Mouse (Mus musculus) intestine, postnatal 0 days (tissue): ENCODE data around the gene Nob1. TPM values are rescaled to one million over a fixed set of nuclear protein-coding genes. Genes with fewer than 3 reads are reported as not detected.
A peak's percentile ranks its signal among the peaks of the same experiment; 100 is the strongest.

Source experiments
- ATAC-seq: fragments of 200-750 bp; cut with Nextera tagmentation; 2 replicates; pipeline ENCODE4 v1.8.0; 2017; ENCODE audit warnings: mild to moderate bottlenecking, moderate TSS enrichment, moderate library complexity
- H3K27ac ChIP-seq: fragments of 300-500 bp; sonication (generic); 2 replicates; pipeline ENCODE4 v1.5.1; 2014; ENCODE audit warnings: mild to moderate bottlenecking, low read depth, low read length, moderate library complexity
- H3K27me3 ChIP-seq: fragments of 300-500 bp; sonication (generic); replicated peaks from 2 replicates; pipeline ENCODE4 v1.6.1; 2014; ENCODE audit warnings: low read length, mixed read lengths; ENCODE audit not compliant: control insufficient read depth, insufficient read depth
- H3K36me3 ChIP-seq: fragments of 300-500 bp; sonication (generic); 2 replicates; pipeline ENCODE4 v1.6.1; 2014; ENCODE audit warnings: mild to moderate bottlenecking, moderate library complexity; ENCODE audit not compliant: control insufficient read depth, insufficient read depth
- H3K4me1 ChIP-seq: fragments of 300-500 bp; sonication (generic); replicated peaks from 2 replicates; pipeline ENCODE4 v1.6.1; 2014; ENCODE audit warnings: antibody characterized with exemption, low read length, mixed read lengths; ENCODE audit not compliant: control insufficient read depth, insufficient read depth
- H3K4me2 ChIP-seq: fragments of 300-500 bp; sonication (generic); replicated peaks from 2 replicates; pipeline ENCODE4 v1.6.1; 2014; ENCODE audit warnings: low read depth, mild to moderate bottlenecking, moderate library complexity
- H3K4me3 ChIP-seq: fragments of 300-500 bp; sonication (generic); 2 replicates; pipeline ENCODE4 v1.5.1; 2014; ENCODE audit warnings: low read depth, low read length
- H3K9ac ChIP-seq: fragments of 300-500 bp; sonication (generic); 2 replicates; pipeline ENCODE4 v1.6.1; 2014; ENCODE audit warnings: mild to moderate bottlenecking, low read depth, low read length
- H3K9me3 ChIP-seq: fragments of 300-500 bp; sonication (generic); 2 replicates; pipeline ENCODE4 v1.6.1; 2016; ENCODE audit warnings: mixed run types; ENCODE audit not compliant: control insufficient read depth
- CTCF ChIP-seq: sonication (generic); IDR thresholded peaks from 2 replicates; pipeline ENCODE4 v1.5.1; 2016; ENCODE audit warnings: low read depth, mild to moderate bottlenecking, control low read depth, antibody characterized with exemption, moderate library complexity
- WGBS: fragments of 180-500 bp; shearing (Covaris S2); extraction: QIAGEN DNeasy Blood & Tissue Kit; methylation state at CpG from one replicate; pipeline ENCODE4 v1.1.7; 2014; 5-methylcytosine and 5-hydroxymethylcytosine counted together
- polyA plus RNA-seq: library from polyadenylated mRNA; unstranded; fragments of >200 nt; fragmentation: Nextera tagmentation; extraction: Ambion mirVana; gene quantifications from 2 replicates; pipeline ENCODE4 v1.2.1, GENCODE M21; 2015

Gene Nob1
- polyA plus RNA-seq, result 22.3 and 24.6 TPM in 2 replicates

GRCm38 (mm10) chr8:107424597-107425229 lies at the start of gene Nob1:
Gene Nob1 (minus strand): TSS chr8:107425051.
- H3K36me3 ChIP-seq, result peaks cover 22% of the 10 kb centered on the region
- peak within 1 kb of the TSS; percentile 51 for H3K27ac ChIP-seq
- H3K4me2 ChIP-seq, result peak within 1 kb of the TSS; percentile 83
- WGBS, result under 1% methylated on average over 50 of the region's 50 CpGs
- peak within 1 kb of the TSS; percentile 70 for H3K9ac ChIP-seq
- H3K4me1 ChIP-seq, result no peaks in the 10 kb centered on the region
- no peaks in the 10 kb centered on the region for H3K9me3 ChIP-seq
- TF ChIP-seq CTCF, result peak; percentile 99
- ATAC-seq, result peak; percentile 95
- peak within 1 kb of the TSS; percentile 63 for H3K4me3 ChIP-seq
- H3K27me3 ChIP-seq, result no peaks in the 10 kb centered on the region

- ATAC-seq, result no peak
- 87% methylated on average over 4 of the region's 4 CpGs for WGBS
- Histone ChIP-seq H3K27ac (no peak overlapping the region), H3K9ac (no peak overlapping the region), H3K36me3 (peaks cover 43% of the 10 kb centered on the region), H3K4me3 (no peak overlapping the region), H3K9me3 (no peaks in the 10 kb centered on the region), H3K4me2 (no peak overlapping the region), H3K27me3 (no peaks in the 10 kb centered on the region), H3K4me1 (no peaks in the 10 kb centered on the region)
- no peak for TF ChIP-seq CTCF
These were observed 48.5 kb upstream of the Nob1 start for GRCm38 (mm10) chr8:107473369-107473768.

- H3K27me3 ChIP-seq, result no peaks in the 10 kb centered on the region
- WGBS, result 69% methylated on average over 10 of the region's 10 CpGs
- peaks cover 50% of the 10 kb centered on the region for H3K36me3 ChIP-seq
- no peaks in the 10 kb centered on the region for H3K4me1 ChIP-seq
- H3K27ac ChIP-seq, result no peak overlapping the region
- no peak overlapping the region for H3K4me2 ChIP-seq
- H3K9me3 ChIP-seq, result no peaks in the 10 kb centered on the region
- no peak overlapping the region for H3K9ac ChIP-seq
- H3K4me3 ChIP-seq, result no peak overlapping the region
- no peak for TF ChIP-seq CTCF
- ATAC-seq, result no peak
These were observed 47.7 kb upstream of the Nob1 start for GRCm38 (mm10) chr8:107472403-107473100.

DNA sequence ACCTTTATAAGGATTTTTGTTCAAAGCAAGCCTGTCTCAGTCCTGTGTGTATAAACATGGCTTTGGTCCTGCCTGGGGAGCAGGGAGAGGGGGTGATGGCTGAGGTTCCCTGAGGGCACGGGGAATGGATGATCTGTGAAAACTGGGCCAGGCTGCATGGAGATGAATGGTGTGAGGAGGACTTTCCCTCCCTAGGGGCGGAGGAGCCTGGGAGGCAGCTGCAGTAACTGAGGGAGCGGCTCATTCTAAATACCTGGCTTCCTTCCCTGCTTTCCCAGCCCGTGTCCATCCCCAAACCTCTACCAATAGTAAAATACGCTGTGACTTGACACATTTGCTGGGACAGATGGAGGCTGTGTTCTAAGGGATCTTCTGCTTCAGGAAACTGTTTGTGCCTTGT lies 45.5 kb upstream of the Nob1 start:
- no peak overlapping the region for H3K4me2 ChIP-seq
- H3K27me3 ChIP-seq, result no peaks in the 10 kb centered on the region
- no peak overlapping the region for H3K27ac ChIP-seq
- no peak overlapping the region for H3K4me3 ChIP-seq
- no peaks in the 10 kb centered on the region for H3K4me1 ChIP-seq
- no peak for ATAC-seq
- peaks cover 51% of the 10 kb centered on the region for H3K36me3 ChIP-seq
- WGBS, result 74% methylated on average over 5 of the region's 5 CpGs
- TF ChIP-seq CTCF, result no peak
- H3K9ac ChIP-seq, result no peak overlapping the region
- H3K9me3 ChIP-seq, result no peaks in the 10 kb centered on the region

DNA sequence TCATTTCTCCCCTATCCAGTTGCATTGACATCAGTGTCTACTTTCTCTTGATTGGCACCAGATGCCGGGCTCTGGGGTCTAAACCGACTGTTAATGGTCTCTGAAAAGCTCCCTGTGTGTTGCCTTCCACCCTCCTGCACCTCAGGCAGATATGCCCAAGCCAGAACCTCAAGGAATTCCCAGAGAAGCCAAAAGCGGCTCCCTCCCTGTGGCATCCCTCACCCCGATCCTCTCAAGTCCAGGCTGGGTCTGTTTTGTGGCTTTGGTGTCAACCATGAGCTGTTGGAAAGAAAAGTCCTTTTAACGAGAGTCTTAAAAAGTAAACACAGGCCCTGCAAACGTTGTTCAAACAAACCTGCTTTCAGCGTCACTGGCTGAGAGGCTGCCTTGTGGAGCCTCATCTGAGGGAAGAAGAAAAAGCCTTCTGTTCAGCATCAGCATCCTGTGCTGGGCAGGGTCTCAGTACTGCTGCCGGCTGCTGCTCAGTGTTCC lies 44.0 kb upstream of the Nob1 start:
- Histone ChIP-seq H3K4me2 (no peak overlapping the region), H3K27ac (no peak overlapping the region), H3K4me1 (no peaks in the 10 kb centered on the region), H3K36me3 (peaks cover 51% of the 10 kb centered on the region), H3K4me3 (no peak overlapping the region), H3K27me3 (no peaks in the 10 kb centered on the region), H3K9ac (no peak overlapping the region), H3K9me3 (no peaks in the 10 kb centered on the region)
- no peak for ATAC-seq
- TF ChIP-seq CTCF, result no peak
- 33% methylated on average over 8 of the region's 8 CpGs for WGBS

DNA sequence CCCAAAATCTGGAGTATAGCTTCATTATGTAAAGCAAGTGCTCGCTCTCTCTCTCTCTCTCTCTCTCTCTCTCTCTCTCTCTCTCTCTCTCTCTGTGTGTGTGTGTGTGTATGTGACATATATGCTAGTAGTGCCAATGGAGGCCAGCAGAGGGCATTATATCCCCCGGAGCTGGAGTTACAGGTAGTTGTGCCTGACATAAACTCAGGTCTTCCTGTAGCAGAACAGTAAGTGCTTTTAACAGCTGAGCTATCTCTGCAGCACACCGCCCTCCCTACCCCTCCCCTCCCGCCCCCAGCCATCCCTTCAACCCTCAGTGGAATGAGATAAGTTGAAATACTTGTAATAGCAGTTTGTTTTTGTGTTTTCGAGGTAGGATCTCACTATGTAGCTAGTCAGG lies 41.8 kb upstream of the Nob1 start:
- peak; percentile 41 for TF ChIP-seq CTCF
- ATAC-seq, result no peak
- 92% methylated on average over 5 of the region's 5 CpGs for WGBS
- Histone ChIP-seq H3K4me2 (no peak overlapping the region), H3K27ac (no peak overlapping the region), H3K9me3 (no peaks in the 10 kb centered on the region), H3K36me3 (peaks cover 36% of the 10 kb centered on the region), H3K4me3 (no peak overlapping the region), H3K27me3 (no peaks in the 10 kb centered on the region), H3K4me1 (no peaks in the 10 kb centered on the region), H3K9ac (no peak overlapping the region)
